Mouse (Mus musculus): ENCODE data around the gene Rln3.
A peak's percentile ranks its signal among the peaks of the same experiment; 100 is the strongest.

Rln3 gene

GRCm38 (mm10) chr8:84044900-84045299, at the start of gene Rln3:
TSS of gene Rln3 (minus strand) at chr8:84045000.
- no peak for DNase-seq (ENCODE audit: low spot score in 2 of 2)

- no peak for DNase-seq (ENCODE audit: low spot score in 2 of 2)
Observed at GRCm38 (mm10) chr8:84090585-84090984, 45.8 kb upstream of the Rln3 start.

DNA sequence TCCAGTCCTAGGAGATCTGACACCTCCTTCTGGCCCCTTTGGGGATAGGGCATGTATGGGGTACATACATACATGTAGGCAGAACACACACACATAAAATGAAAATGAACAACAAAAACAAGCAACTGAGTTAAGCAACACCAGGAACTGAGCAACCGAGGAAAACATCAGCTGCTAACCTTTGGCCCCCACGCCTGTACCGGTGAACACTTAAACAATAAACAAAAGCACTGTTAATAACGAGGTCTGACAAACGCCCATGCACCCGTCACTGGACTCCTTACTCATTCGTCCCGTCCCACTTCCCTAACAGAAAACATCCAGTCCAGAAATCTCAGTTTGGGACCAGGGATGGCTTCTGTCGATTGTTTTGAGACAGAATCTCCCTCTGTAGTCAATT, 44.5 kb upstream of the Rln3 start:
- DNase-seq (ENCODE audit: low spot score in 2 of 2), result no peak

DNA sequence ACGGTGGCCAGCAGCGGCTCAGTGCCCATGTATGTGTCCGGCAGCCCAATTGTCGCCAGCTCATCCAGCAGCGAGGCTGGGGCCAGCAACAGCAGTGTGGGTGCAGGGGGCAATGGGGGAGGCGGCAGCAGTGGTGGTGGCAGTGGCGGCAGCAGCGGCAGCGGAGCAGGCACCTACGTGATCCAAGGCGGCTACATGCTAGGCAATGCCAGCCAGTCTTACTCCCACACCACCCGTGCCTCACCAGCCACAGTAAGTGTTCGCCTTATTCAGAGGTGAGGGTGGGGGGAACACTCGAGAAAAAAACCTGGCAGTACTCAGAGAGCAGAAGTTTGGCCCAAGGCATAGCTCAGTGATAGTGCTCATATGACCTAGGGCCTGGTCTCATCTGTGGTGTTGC, 43.0 kb upstream of the Rln3 start:
- no peak for DNase-seq (ENCODE audit: low spot score in 2 of 2)

DNA sequence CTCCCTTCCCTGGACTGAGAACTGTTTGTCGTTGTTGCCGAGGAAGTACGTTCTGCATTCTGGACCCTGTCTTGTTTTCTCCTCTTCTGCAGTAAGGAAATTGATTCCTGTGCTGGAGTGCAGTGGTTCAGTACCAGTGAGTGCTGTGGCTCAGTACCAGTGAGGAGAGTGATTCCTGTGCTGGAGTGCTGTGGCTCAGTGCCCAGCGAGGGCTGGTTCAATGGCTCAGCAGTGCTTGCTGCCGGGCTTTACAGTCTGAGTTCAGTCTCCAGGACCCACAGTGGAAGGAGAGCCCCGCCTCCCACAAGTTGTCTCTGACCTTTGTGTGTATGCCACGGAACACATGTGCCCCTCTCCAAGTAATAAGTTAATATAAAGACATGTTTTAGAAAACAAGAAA, 42.4 kb upstream of the Rln3 start:
- DNase-seq (ENCODE audit: low spot score in 2 of 2), result no peak

DNA sequence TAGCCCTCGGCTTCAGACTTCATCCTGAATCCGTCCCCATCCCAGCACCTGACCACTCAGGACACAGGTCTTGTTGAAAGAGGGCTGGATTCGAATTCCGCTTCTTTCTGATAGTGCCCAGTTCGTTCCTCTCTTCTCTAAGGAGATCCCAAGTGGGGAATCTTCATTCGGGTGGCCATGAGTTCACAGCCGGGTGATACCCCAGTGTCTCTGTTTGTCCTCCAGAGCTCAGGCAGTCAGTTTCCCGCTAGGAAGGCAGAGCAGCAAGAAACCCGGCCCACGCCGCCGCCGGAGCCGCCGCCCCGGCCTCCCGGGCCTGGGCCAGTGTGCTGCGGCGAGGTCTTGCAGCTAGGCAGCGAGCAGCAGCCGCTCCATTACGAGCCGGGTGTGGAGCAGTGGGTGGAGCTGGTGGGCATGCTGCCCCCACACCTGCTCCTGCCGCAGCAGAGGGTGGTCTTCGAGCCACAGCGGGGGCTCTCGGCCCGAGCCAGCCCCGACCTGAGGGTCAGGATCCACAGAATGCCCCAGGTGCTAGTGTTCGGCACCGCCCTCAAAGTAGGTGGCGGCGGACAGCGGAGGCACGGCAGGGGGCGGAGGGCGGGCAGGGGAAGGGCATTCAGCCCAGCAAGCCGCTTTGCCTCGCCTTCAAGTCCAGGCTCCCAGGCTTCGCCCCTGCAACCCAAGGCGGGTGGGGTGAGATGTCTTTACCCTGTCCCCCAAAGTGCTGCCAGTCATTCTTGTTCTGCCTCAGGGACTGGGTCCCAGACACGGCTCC, 39.7 kb upstream of the Rln3 start:
- no peak for DNase-seq (ENCODE audit: low spot score in 2 of 2)

DNA sequence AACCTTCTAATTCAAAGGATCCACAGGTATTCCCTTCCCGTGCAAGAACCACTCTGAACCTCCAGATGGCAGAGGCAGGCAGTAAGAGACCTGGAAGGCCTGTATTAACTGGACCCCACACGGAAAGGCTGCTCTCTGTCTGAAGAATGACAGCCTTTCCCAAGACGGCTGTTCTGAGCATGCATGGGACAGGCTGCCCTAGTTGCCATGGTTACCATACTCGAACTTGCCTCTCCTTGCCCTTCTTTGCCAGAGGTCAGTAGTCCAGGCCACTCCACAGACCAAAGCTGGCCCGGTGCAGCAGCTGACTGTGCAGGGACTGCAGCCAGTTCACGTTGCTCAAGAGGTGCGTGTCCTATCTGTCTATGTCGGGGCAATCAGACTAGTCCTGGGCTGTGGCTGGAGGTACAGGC, 39.0 kb upstream of the Rln3 start:
- DNase-seq (ENCODE audit: low spot score in 2 of 2), result no peak

DNA sequence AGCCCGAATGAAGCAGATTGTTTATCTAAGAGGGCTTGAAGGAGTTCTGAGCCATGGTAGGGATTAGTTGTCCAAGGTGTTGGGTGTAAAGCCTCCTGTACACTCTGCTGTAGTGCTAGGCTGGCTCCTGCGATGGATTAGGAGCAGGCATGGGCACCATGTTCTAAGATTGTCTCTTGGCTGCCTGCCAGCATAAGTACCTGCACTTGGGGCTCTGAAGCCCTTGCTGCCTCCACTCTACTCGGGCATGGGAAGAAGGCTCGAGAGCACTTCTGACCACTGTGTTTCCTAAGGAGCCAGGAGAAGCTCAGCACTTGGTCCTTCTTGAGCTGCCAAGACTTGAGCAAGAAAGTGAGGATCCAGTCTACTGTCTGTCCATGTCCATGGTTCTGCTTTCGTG, 34.4 kb upstream of the Rln3 start:
- no peak for DNase-seq (ENCODE audit: low spot score in 2 of 2)

DNA sequence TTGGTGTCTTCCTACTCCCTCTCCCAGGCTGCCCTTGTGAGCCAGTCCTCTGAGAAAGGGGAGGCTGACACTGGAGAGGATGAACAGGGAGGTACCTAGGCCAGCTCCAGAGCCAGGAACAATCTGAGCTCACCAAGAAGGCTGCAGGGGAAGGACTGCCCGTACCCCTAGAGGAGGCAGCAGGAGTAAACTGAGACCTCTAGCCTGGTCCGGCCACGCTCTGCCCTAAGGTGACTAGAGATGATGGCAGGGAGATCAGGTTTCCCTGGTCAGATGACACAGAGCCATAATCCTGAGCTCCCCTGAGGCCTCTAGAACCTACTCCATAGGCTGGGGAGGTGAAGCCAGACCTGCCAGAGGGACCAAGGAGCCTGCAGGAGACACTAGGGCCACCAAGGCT, 32.0 kb upstream of the Rln3 start:
- no peak for DNase-seq (ENCODE audit: low spot score in 2 of 2)

- DNase-seq (ENCODE audit: low spot score in 2 of 2), result no peak
Observed at GRCm38 (mm10) chr8:84076412-84076811, 31.6 kb upstream of the Rln3 start.

- DNase-seq (ENCODE audit: low spot score in 2 of 2), result no peak
Observed at GRCm38 (mm10) chr8:84073230-84073976, 28.6 kb upstream of the Rln3 start.

- DNase-seq (ENCODE audit: low spot score in 2 of 2), result no peak
Observed at GRCm38 (mm10) chr8:84072321-84072720, 27.5 kb upstream of the Rln3 start.

DNA sequence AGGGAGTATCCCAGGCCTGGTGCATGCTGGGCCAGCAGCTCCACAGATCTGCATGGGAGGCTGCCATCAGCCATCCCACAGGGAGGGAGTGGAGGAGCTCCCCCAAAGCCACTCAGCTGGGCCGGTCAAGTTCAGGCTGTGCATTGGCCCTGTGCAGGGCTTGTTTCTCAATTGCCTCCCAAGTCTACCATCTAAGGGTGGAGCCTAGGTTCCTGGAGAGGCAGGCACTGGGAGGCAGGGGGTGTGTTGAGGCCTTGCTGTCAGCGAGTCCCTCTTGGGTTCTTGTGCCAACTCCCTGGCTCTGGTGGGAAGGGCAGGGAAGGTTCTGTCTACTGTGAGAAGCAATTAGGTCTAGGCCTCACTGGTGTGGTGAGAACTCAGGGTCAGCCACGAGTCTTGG, 27.1 kb upstream of the Rln3 start:
- DNase-seq (ENCODE audit: low spot score in 2 of 2), result no peak

DNA sequence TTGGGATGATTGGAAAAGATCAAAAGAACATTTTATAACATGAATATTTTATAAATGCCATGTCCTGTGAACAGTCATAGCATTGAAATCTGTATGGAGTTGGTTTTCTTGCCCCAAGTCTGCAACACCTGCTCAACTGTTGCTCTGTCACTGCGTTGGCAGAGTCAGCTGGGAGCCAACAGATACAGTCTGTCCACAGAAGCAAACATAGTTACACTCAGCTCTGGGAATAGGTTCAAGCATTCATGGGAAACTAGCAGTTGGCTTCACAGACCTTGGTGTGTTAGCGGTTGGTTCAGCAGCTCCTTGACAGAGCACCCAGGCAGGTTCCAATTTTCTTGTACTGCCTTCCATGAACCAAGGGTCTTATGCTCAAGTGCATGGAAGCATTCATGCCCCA, 25.9 kb upstream of the Rln3 start:
- DNase-seq (ENCODE audit: low spot score in 2 of 2), result no peak

DNA sequence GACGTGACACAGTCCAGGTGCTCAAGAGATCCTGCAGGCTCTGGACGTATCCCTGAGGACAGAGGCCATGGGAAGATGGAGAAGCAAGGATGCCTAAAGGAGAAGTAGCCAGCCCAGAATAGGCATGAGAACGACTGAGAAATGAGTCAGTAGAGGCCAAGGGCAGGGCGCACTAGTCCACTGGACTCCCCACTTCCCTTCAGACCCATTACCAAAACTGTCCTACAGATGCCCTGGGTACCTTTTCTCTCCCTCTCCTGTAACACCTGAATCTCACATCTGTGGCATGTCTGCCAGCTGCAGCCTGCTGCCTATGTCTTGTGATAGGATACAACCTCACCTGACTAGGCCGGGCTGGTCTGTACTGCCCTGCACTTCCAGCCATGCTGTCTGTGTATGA, 25.4 kb upstream of the Rln3 start:
- DNase-seq (ENCODE audit: low spot score in 2 of 2), result no peak

DNA sequence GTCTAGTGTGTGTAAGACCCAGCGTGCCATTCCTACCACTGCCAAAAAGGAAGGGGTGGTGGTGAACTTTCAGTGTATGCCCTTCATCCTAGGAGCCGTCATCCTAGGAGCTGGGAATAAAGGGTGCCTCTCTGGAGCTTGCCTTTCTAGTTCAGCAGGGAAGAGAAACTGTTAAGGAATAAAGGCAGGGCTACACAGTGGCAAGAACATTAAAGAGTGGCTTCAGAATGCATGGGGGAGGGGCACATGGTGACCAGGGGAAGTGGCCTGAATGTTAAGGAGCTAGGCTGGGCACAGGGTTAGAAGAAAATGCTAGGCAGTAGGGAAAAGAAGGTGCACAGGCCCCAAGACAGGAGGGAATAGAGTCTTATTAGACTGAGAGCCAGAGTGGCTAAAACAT, 24.9 kb upstream of the Rln3 start:
- DNase-seq (ENCODE audit: low spot score in 2 of 2), result no peak

DNA sequence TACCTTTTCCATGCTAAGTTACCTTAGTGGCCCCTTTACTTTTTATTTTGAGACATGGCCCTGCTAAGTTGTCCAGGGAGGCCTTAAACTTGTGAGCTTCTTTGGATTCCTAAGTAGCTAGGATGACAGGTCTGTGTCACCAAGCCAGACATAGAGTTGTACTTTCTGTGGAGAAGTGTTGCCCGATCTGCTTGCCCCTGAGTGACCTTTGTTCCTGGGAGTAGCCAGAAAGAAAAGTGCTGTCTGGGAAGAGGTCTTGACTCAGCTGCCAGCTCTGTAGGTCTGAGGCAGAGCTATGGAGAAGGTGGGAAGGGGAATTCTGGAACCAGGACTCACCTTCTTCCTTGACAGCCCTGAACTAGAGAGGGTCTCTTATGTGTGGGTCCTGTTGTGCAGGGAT, 24.4 kb upstream of the Rln3 start:
- no peak for DNase-seq (ENCODE audit: low spot score in 2 of 2)

- no peak for DNase-seq (ENCODE audit: low spot score in 2 of 2)
Observed at GRCm38 (mm10) chr8:84068316-84069035, 23.7 kb upstream of the Rln3 start.

GRCm38 (mm10) chr8:84067911-84068310, 23.1 kb upstream of the Rln3 start:
- no peak for DNase-seq (ENCODE audit: low spot score in 2 of 2)

DNA sequence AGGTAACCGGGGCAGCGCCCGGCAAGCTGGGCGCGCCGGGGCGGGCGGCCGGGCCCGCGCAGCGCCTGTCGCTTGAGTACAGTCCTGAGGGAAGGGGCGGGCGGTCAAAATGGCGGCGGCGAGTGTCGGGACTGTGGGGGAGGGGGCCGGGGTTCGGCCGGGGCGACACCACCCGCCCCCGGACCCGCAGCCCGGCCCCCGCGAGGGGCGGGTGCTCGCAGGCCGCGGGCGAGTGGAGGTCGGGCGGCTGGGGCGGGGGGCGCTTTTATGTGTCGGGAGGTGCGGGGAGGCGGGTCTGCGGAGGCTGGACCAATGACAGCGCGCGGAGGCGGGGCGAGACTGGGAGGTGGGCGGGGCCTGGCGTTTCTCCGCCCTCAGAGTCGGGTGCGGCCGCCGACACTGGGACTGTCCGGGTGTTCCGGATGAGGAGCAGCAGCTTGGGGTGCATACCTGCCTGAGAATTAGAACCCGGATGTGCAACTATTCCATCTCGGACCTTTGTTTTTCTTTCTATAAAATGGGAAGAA, 22.3 kb upstream of the Rln3 start:
- DNase-seq (ENCODE audit: low spot score in 2 of 2), result peak; percentile 94 to 97

DNA sequence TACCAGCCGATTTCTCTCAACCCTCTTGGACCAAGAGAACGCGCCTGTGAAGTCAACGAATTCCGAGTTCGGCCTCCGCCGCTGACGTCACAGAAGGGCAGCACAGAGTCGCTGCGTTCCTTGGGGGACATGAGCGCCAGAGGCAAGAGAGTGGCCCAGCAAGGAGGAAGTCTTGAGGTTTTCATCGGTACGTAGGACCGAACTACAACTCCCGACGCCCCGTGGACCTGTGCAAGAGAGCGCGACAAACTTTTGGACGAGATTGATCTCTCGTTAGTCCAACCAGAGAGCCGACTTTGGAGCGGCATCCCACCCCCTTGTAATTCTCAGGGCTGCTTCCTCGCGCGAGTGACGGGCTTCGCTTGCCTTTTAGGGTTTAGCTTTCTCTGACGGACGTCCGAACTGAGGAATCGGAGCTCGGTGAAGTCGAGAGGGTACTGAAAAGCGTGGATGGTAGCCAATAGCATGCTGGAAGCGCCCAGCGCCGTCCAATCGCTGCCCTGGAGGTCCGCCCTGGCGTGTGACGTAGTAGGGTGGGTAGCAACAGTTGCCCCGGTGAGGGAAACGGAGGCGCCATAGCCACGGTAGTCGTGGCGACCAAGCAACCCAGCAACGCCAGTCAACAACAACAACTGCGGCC, 21.6 kb upstream of the Rln3 start, which contains the start of gene Rfx1:
Rfx1 (plus strand) TSS at position 544 of the 640 bp plus-strand sequence.
- peak; percentile 93 to 99 for DNase-seq (ENCODE audit: low spot score in 2 of 2)

All from urinary bladder, adult 18-20 months (tissue).